8 mouse cellular contexts compared by ENCODE assay signal in genomic region chr3:154652581-154653420, GRCm38 (mm10). TPM values are rescaled to one million over a fixed set of nuclear protein-coding genes. Genes with fewer than 3 reads are reported as not detected.
DNase-seq lines count a peak whose midpoint lies in the region; ATAC-seq and TF ChIP-seq lines count a peak whose summit lies in the region.

No protein-coding gene starts in this region.

- H3K27ac ChIP-seq in lung, embryonic 14.5 days (ENCODE audit: low read depth), result no peak overlapping the region

- peak; percentile 92 for TF ChIP-seq CTCF in lung, embryonic 14.5 days (IDR thresholded peaks at IDR 0.05; ENCODE audit: low read depth)

- 0 out of 2 replicates have a peak, but pooled peaks have one; percentile 36 for ATAC-seq in lung, embryonic 14.5 days (ENCODE audit: insufficient read depth)

- intact Hi-C loops in heart, postnatal 36 days (cut with DNase I), result loop anchor here (5.0 to 10.0 kb wide), 3 partner anchors 134 to 702 kb away; no protein-coding TSS in a partner anchor

- 40% methylated on average over 24 of the region's 24 CpGs for WGBS in lung, embryonic 14.5 days

- no peaks in the 10 kb centered on the region for H3K36me3 ChIP-seq in lung, embryonic 14.5 days (ENCODE audit: insufficient read depth)

- peak; percentile 74 for DNase-seq in A20 (ENCODE audit: low read depth, low spot score)
- peak; percentile 56 to 60 for DNase-seq in adrenal gland, adult 18-20 months (ENCODE audit: low spot score in 2 of 2)
- peak; percentile 84 for DNase-seq in embryo, embryonic 10.5 days (ENCODE audit: low spot score)
- DNase-seq in heart, postnatal 36 days, result peak; percentile 55 to 64
- DNase-seq in layer of hippocampus, adult 8-10 months (ENCODE audit: low spot score in 2 of 2), result peak; percentile 57 to 82
- peak; percentile 79 for DNase-seq in lung, embryonic 14.5 days
- DNase-seq in ovary, postnatal 36 days (ENCODE audit: low spot score), result peak; percentile 60
- DNase-seq in spleen, postnatal 14 days (ENCODE audit: low spot score in 2 of 2), result no peak

- H3K4me1 ChIP-seq in lung, embryonic 14.5 days (ENCODE audit: insufficient read depth), result no peaks in the 10 kb centered on the region

- H3K9me3 ChIP-seq in lung, embryonic 14.5 days (ENCODE audit: low read depth, low read length), result no peaks in the 10 kb centered on the region

- no peak overlapping the region for H3K9ac ChIP-seq in lung, embryonic 14.5 days

- H3K27me3 ChIP-seq in lung, embryonic 14.5 days (ENCODE audit: insufficient read depth, low read length), result 0 out of 2 replicates have a peak, but pooled peaks cover 2% of the 10 kb centered on the region

- no peak overlapping the region for H3K4me2 ChIP-seq in lung, embryonic 14.5 days

- H3K4me3 ChIP-seq in lung, embryonic 14.5 days (ENCODE audit: low read depth, low read length), result no peak overlapping the region

RNA-seq across cellular contexts. Expression of gene Erich3, which starts 10.9 kb away (rescaled TPM):
- under 1 TPM; 0.63 to 0.70 TPM for total RNA-seq in adrenal gland, adult 18-20 months (2021)
- under 1 TPM; 0.03 to 0.08 TPM for total RNA-seq in heart, postnatal 36 days (2021)
- 1 to 10 TPM; 6.9 to 8.9 (median 7.9) TPM for total RNA-seq in layer of hippocampus, adult 8-10 months (2022)
- polyA plus RNA-seq in lung, embryonic 14.5 days (2014; fragmentation: Nextera tagmentation; extraction: Ambion mirVana), result not detected in 2 replicates

RNA-seq across cellular contexts. Expression of gene Tyw3, which starts 55.9 kb away (rescaled TPM):
- 1 to 10 TPM; 3.4 to 5.1 TPM for total RNA-seq in adrenal gland, adult 18-20 months (2021)
- total RNA-seq in heart, postnatal 36 days (2021), result 1 to 10 TPM; 3.4 to 4.8 TPM
- total RNA-seq in layer of hippocampus, adult 8-10 months (2022), result 10 to 100 TPM in 3 of 4 experiments, 1 to 10 TPM in 1; 9.0 to 12.2 (median 11.2) TPM
- 15.9 and 17.9 TPM in 2 replicates for polyA plus RNA-seq in lung, embryonic 14.5 days (2014; fragmentation: Nextera tagmentation; extraction: Ambion mirVana)

RNA-seq across cellular contexts. Expression of gene Cryz, which starts 56.3 kb away (rescaled TPM):
- 10 to 100 TPM; 20.9 to 29.6 TPM for total RNA-seq in adrenal gland, adult 18-20 months (2021)
- 10 to 100 TPM; 17.5 to 18.2 TPM for total RNA-seq in heart, postnatal 36 days (2021)
- 10 to 100 TPM; 23.6 to 32.6 (median 25.8) TPM for total RNA-seq in layer of hippocampus, adult 8-10 months (2022)
- polyA plus RNA-seq in lung, embryonic 14.5 days (2014; fragmentation: Nextera tagmentation; extraction: Ambion mirVana), result 19.4 and 19.6 TPM in 2 replicates

Comparison
In these comparisons a context has a peak if more than half of its experiments do, and no peak if none do; other contexts are left out.
1. DNase-seq: peak in A20 (single experiment), adrenal gland, adult 18-20 months (2 of 2), embryo, embryonic 10.5 days (single experiment), heart, postnatal 36 days (2 of 2), layer of hippocampus, adult 8-10 months (2 of 2), lung, embryonic 14.5 days (single experiment) and ovary, postnatal 36 days (single experiment); none in spleen, postnatal 14 days (0 of 2).
2. RNA of gene Erich3, which starts 10.9 kb away (total RNA-seq): 6.9 to 8.9 TPM in layer of hippocampus, adult 8-10 months; 0.63 to 0.70 TPM in adrenal gland, adult 18-20 months and 0.03 to 0.08 TPM in heart, postnatal 36 days; every median in the first group is over 4 times any median in the second.